Mouse (Mus musculus): ENCODE measurements at regions not wholly inside any gene's neighbourhood (a gene's known extent, or its start where the extent isn't known, plus 50 kb on each side); places are given as distances from the start of the nearest gene placed in this dataset.

GRCm38 (mm10) chr19:6610715-6611114 lies 67.9 kb upstream of the Slc22a12 start:
- H3K27ac ChIP-seq (ENCODE audit: insufficient read depth, low read depth, low read length): no peak overlapping the region
- no peaks in the 10 kb centered on the region for H3K36me3 ChIP-seq (ENCODE audit: control insufficient read depth, insufficient read depth, low read length)
- H3K4me1 ChIP-seq (ENCODE audit: control insufficient read depth, insufficient read depth, low read length): peaks cover 13% of the 10 kb centered on the region; the same call in 1 of the 2 replicates
- DNase-seq: peak; percentile 75
- no peak overlapping the region for H3K4me3 ChIP-seq (ENCODE audit: insufficient read depth, low read depth, low read length)
- no peaks in the 10 kb centered on the region for H3K27me3 ChIP-seq (replicated peaks; ENCODE audit: control insufficient read depth, insufficient read depth, low read length)
- TF ChIP-seq POLR2A (IDR thresholded peaks at IDR 0.05; ENCODE audit: low read depth, low read length): no peak
- TF ChIP-seq CTCF (conservative IDR thresholded peaks at IDR 0.05; ENCODE audit: insufficient read depth, insufficient read length, low read depth, low read length): no peak
- 50% methylated on average over 5 of the region's 5 CpGs for WGBS

GRCm38 (mm10) chr19:6610051-6610450 lies 67.2 kb upstream of the Slc22a12 start:
- Histone ChIP-seq H3K4me3 (ENCODE audit: insufficient read depth, low read depth, low read length) (no peak overlapping the region), H3K27ac (ENCODE audit: insufficient read depth, low read depth, low read length) (no peak overlapping the region), H3K36me3 (ENCODE audit: control insufficient read depth, insufficient read depth, low read length) (no peaks in the 10 kb centered on the region), H3K27me3 (replicated peaks; ENCODE audit: control insufficient read depth, insufficient read depth, low read length) (no peaks in the 10 kb centered on the region), H3K4me1 (ENCODE audit: control insufficient read depth, insufficient read depth, low read length) (peaks cover 13% of the 10 kb centered on the region; the same call in 1 of the 2 replicates)
- WGBS: 59% methylated on average over 8 of the region's 8 CpGs
- no peak for TF ChIP-seq CTCF (conservative IDR thresholded peaks at IDR 0.05; ENCODE audit: insufficient read depth, insufficient read length, low read depth, low read length)
- TF ChIP-seq POLR2A (IDR thresholded peaks at IDR 0.05; ENCODE audit: low read depth, low read length): no peak
- no peak for DNase-seq

- WGBS: 80% methylated on average over 2 of the region's 2 CpGs
- DNase-seq: no peak
- TF ChIP-seq CTCF (conservative IDR thresholded peaks at IDR 0.05; ENCODE audit: insufficient read depth, insufficient read length, low read depth, low read length) (0 out of 2 replicates have a peak, but pooled peaks have one; percentile 19), POLR2A (IDR thresholded peaks at IDR 0.05; ENCODE audit: low read depth, low read length) (no peak)
- H3K4me1 ChIP-seq (ENCODE audit: control insufficient read depth, insufficient read depth, low read length): peaks cover 13% of the 10 kb centered on the region; the same call in 1 of the 2 replicates
- H3K27ac ChIP-seq (ENCODE audit: insufficient read depth, low read depth, low read length): no peak overlapping the region
- no peaks in the 10 kb centered on the region for H3K27me3 ChIP-seq (replicated peaks; ENCODE audit: control insufficient read depth, insufficient read depth, low read length)
- H3K36me3 ChIP-seq (ENCODE audit: control insufficient read depth, insufficient read depth, low read length): no peaks in the 10 kb centered on the region
- no peak overlapping the region for H3K4me3 ChIP-seq (ENCODE audit: insufficient read depth, low read depth, low read length)
Measured at GRCm38 (mm10) chr19:6607501-6607900, 64.7 kb upstream of the Slc22a12 start.

- Histone ChIP-seq H3K36me3 (ENCODE audit: control insufficient read depth, insufficient read depth, low read length) (no peaks in the 10 kb centered on the region), H3K27me3 (replicated peaks; ENCODE audit: control insufficient read depth, insufficient read depth, low read length) (no peaks in the 10 kb centered on the region), H3K4me3 (ENCODE audit: insufficient read depth, low read depth, low read length) (no peak overlapping the region), H3K4me1 (ENCODE audit: control insufficient read depth, insufficient read depth, low read length) (peaks cover 15% of the 10 kb centered on the region; the same call in 1 of the 2 replicates), H3K27ac (ENCODE audit: insufficient read depth, low read depth, low read length) (no peak overlapping the region)
- no peak for TF ChIP-seq CTCF (conservative IDR thresholded peaks at IDR 0.05; ENCODE audit: insufficient read depth, insufficient read length, low read depth, low read length)
- no peak for TF ChIP-seq POLR2A (IDR thresholded peaks at IDR 0.05; ENCODE audit: low read depth, low read length)
- no peak for DNase-seq
- 85% methylated on average over 7 of the region's 7 CpGs for WGBS
Measured at GRCm38 (mm10) chr19:6606667-6607066, 63.8 kb upstream of the Slc22a12 start.

- H3K4me3 ChIP-seq (ENCODE audit: insufficient read depth, low read depth, low read length): no peak overlapping the region
- WGBS: 59% methylated on average over 8 of the region's 8 CpGs
- H3K36me3 ChIP-seq (ENCODE audit: control insufficient read depth, insufficient read depth, low read length): no peaks in the 10 kb centered on the region
- H3K27me3 ChIP-seq (replicated peaks; ENCODE audit: control insufficient read depth, insufficient read depth, low read length): no peaks in the 10 kb centered on the region
- H3K4me1 ChIP-seq (ENCODE audit: control insufficient read depth, insufficient read depth, low read length): peaks cover 8% of the 10 kb centered on the region; the same call in 1 of the 2 replicates
- H3K27ac ChIP-seq (ENCODE audit: insufficient read depth, low read depth, low read length): no peak overlapping the region
- no peak for DNase-seq
- TF ChIP-seq POLR2A (IDR thresholded peaks at IDR 0.05; ENCODE audit: low read depth, low read length) (no peak), CTCF (conservative IDR thresholded peaks at IDR 0.05; ENCODE audit: insufficient read depth, insufficient read length, low read depth, low read length) (0 out of 2 replicates have a peak, but pooled peaks have one; percentile 11)
Measured at GRCm38 (mm10) chr19:6604702-6605101, 61.9 kb upstream of the Slc22a12 start.

GRCm38 (mm10) chr19:6600873-6601530 lies 58.2 kb upstream of the Slc22a12 start:
- H3K4me1 ChIP-seq (ENCODE audit: control insufficient read depth, insufficient read depth, low read length): peaks cover 16% of the 10 kb centered on the region
- WGBS: 26% methylated on average over 12 of the region's 12 CpGs
- H3K36me3 ChIP-seq (ENCODE audit: control insufficient read depth, insufficient read depth, low read length): no peaks in the 10 kb centered on the region
- H3K4me3 ChIP-seq (ENCODE audit: insufficient read depth, low read depth, low read length): no peak overlapping the region
- TF ChIP-seq POLR2A (IDR thresholded peaks at IDR 0.05; ENCODE audit: low read depth, low read length) (no peak), CTCF (conservative IDR thresholded peaks at IDR 0.05; ENCODE audit: insufficient read depth, insufficient read length, low read depth, low read length) (no peak)
- peak; percentile 86 for DNase-seq
- peak overlapping the region; percentile 34; the same call in 1 of the 2 replicates for H3K27ac ChIP-seq (ENCODE audit: insufficient read depth, low read depth, low read length)
- H3K27me3 ChIP-seq (replicated peaks; ENCODE audit: control insufficient read depth, insufficient read depth, low read length): no peaks in the 10 kb centered on the region

GRCm38 (mm10) chr19:6599281-6599680 lies 56.4 kb upstream of the Slc22a12 start:
- no peak for TF ChIP-seq POLR2A (IDR thresholded peaks at IDR 0.05; ENCODE audit: low read depth, low read length)
- Histone ChIP-seq H3K4me3 (ENCODE audit: insufficient read depth, low read depth, low read length) (no peak overlapping the region), H3K27me3 (replicated peaks; ENCODE audit: control insufficient read depth, insufficient read depth, low read length) (no peaks in the 10 kb centered on the region), H3K36me3 (ENCODE audit: control insufficient read depth, insufficient read depth, low read length) (no peaks in the 10 kb centered on the region), H3K27ac (ENCODE audit: insufficient read depth, low read depth, low read length) (peak overlapping the region; percentile 61; the same call in 1 of the 2 replicates), H3K4me1 (ENCODE audit: control insufficient read depth, insufficient read depth, low read length) (peaks cover 16% of the 10 kb centered on the region)
- 44% methylated on average over 3 of the region's 3 CpGs for WGBS
- DNase-seq: peak; percentile 92

Data from kidney, adult 2 months (tissue).